Mouse (Mus musculus): ENCODE results near the gene Gna14. TPM values are rescaled to one million over a fixed set of nuclear protein-coding genes. Genes with fewer than 3 reads are reported as not detected.

The Gna14 gene
- polyA plus RNA-seq, 1 experiment: 1.9 TPM

DNA sequence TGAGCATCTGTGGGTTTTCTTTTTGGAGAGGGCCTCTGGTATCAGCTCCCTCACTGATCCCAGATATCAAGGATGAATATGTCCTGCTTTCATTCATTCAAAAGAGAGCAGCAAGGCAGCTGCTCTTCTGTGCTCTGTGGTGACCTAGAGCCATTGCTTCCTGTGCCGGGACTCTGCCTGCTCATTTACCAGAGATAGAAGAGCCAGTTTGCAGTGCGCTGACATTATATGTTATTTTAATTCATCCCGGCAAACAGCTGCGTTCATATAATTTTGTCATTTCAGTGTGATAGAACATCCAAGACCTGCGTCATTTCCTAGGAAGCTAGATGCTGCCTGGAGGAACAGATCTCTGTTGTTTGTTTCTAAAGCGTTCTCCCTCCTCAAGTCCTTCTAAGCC, 141.2 kb downstream of the Gna14 start:
- 80% methylated on average over 6 of the region's 6 CpGs for WGBS
- no peak for DNase-seq (ENCODE audit: low read depth, low spot score)

DNA sequence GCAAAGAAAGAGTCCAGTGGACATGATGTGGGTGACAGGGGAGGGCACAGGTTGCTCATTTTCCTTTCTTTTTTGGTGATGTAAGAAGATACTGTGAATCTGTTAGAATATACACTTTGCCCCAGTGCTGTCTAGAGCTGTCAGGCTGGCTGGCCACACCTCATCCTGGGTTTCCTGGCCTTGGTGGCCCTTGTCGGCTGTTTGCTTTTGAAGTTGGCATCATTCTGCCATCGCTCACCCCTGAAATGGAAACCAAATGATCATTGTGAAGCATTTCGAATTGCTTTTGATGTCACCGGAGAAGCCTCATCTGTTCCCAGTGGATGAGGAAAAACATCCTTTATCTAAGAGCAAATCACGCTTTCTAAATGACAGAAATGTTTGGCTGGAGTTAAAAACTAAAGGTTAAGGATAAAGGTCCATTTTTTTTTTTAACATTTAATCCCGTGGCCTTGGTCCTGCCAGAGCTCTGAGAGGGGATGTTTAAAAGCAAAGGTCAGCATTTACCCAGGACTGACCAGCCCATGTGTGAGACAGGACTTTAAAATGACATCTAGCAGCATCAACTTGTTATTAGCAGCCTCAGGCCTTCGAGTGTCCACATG, 144.2 kb downstream of the Gna14 start:
- 81% methylated on average over 7 of the region's 7 CpGs for WGBS
- no peak for DNase-seq (ENCODE audit: low read depth, low spot score)

DNA sequence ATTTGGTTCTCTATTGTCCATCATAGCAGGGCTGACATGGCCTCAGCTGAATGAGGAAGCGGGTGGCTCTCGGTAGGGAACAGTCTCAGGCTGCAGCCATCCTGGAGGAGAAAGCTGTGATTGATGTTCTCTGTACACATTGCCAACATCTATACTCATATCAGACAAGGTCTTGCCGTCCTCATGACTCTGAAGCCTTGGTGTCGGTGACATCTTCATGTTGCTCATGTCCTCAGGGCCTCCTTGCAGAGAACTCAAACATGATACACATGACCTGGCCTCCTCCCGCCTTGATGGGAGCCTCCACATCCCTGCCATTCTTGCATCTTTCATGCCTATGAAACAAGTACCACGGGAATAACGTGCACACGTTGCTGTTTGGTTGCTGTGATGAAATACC, 144.9 kb downstream of the Gna14 start:
- DNase-seq (ENCODE audit: low read depth, low spot score): no peak
- WGBS: 93% methylated on average over 8 of the region's 8 CpGs

DNA sequence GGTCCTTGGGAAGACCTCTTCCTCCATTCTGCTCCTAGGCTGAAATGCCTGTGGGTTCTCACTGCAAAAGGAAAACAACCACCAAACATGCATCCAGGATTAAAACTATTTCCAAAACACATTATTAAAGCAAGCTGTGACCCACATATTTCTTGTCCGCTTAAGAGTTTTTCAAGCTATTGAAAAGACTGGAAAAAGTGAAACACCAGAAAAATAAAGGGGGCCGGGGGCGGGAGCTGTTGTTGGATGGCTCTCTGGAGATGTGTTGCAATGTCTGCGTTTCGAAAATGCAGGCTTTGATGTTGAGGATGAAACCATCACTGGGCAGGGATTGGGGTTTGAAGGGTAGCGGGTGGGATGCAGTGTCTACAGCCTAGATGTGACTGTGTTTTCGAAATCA, 149.0 kb downstream of the Gna14 start:
- DNase-seq (ENCODE audit: low read depth, low spot score): no peak
- WGBS: 86% methylated on average over 7 of the region's 7 CpGs

DNA sequence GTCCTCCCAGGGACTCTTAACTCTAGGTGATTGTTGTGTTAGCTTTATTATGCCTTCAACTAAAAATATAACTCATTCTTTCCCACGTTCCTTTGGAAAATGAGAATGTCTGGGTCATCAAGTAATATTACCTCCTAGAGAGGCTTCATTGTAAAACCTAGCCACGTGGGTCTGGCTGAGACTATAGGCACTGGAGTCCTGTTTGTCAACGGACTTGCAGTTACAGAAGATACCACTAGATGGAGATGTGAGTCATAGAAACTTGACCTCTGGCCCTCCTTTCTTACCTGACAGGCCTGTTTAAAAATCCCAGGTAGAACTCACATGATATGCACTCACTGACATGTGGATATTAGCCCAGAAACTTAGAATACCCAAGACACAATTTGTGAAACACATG, 149.8 kb downstream of the Gna14 start:
- no peak for DNase-seq (ENCODE audit: low read depth, low spot score)
- WGBS: 6% methylated on average over 3 of the region's 3 CpGs

DNA sequence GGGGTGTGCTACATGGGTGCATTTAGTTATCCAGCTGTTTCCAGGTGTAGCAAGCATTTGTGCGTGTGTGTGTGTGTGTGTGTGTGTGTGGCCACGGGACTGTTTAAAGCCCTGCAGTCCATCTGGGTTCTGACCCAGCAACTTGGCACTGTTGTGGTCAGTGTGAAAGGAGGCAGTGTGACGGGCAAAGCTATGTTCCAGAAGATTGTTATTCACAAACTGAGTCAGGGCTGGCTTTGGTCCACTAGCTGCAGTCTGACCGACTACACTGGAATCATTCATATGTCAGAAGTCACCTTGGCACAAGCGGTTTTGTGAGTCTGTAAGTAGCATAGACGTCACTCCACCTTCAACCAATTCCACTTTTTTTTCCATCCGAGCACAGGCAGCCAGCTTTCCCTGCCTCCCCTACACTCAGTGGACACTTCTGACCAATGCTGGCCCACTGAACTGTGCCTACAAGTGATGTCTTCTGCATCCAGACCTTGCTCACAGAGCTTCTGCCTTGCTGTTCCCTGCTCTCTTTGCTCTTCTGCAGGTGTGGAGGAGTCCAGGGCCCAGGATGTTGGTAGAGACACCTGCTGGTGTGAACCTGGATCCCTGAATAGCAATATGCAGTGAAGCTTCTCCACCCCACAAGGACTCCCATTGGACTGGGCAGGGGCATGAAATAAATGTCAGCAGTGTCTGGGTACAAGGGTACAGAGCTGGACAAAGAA, 157.9 kb downstream of the Gna14 start:
- DNase-seq (ENCODE audit: low read depth, low spot score): no peak
- WGBS: 73% methylated on average over 7 of the region's 7 CpGs

DNA sequence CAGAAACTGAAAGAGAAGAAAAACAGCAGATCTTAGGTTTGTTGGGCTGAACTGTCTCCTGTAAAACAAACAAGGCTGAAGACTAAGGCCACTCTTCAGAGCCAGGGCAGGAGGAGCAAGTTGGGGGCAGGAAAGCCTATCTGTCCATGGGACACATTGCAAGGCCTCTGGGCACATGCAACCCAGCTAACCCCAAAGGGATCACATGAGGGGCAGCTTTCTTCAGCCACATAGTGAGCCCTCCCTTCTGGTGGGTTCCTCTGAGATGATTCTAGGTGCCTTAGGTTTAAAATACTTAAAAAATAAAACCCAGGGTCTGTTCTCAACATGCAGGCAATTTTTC, 158.4 kb downstream of the Gna14 start:
- no peak for DNase-seq (ENCODE audit: low read depth, low spot score)

DNA sequence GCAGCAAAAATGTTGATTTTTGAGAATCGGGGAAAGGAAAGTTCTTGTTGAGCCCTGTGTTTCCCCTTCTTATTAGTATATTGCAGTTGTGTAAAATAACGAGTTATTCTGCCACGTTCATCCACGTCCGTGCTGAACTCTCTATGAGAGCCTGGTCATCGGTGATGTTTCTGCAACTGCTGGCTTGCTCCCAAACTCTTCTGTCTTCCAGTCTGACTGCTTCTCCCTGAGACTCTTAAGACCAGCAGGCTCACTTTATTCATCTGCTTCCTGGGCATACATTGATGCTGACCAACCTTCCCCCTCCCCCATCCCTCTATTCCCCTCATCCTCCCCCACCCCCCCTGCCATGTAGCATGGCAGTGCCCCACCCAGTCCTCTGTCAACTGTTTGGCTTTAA, 161.7 kb downstream of the Gna14 start:
- 68% methylated on average over 6 of the region's 6 CpGs for WGBS
- DNase-seq (ENCODE audit: low read depth, low spot score): no peak

DNA sequence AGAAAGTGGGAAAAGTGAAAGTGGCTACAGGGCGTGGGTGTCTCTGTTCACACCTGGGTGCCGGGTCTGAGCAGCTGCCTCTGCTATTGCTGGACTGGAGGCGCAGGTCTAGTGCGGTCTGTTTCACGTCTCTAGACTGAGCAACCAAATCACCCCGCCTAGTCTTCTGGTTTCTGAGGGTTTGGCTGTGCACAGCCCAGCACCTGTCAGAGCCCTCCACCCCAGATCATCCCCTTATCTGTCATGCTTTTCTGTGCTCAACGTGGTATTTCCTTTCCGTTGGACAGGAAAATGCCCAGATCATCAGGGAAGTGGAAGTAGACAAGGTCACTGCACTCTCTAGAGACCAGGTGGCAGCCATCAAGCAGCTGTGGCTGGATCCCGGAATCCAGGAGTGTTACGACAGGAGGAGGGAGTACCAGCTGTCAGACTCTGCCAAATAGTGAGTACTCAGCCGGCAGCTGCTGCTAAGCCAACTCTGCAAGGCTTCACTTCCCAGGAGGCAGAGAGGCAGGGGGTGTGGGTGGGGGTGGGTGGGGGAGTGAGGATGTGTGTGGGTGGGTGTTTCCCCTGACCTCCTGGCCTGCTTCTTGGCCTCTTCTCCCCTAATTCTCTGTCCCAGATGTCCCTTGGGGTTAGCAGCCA, 163.2 kb downstream of the Gna14 start:
- DNase-seq (ENCODE audit: low read depth, low spot score): no peak
- 21% methylated on average over 11 of the region's 11 CpGs for WGBS

DNA sequence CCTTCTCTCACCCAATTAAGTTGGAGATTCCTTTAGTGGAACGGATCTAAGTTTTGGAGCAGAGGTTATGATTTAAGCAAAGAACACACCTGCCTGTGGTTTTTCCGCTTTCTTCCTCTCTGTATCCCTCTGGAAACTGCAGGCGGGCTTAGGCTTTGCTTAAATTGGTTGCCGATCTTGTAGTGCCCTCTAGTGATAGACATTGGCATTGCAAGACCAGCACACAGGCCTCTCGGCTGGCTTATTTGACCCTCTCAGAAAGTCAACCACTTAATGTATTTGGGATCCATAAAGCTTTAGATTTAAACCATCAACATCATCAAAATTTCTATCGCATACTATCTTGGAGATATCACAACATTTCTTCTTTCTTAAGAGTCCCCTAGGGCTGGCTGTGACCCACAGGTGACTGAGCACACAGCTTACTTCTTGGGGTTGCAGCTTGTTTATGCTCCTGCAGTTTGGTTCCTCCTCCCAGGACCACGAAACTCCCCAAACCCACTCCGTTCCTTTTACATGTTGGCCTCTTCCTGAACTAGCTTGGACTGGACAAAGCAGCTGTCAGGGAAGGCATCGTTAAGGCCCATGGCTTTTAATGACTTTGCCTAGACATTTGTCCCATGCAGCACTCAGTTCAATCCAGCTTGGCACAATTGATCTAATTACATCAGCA, 163.9 kb downstream of the Gna14 start:
- DNase-seq (ENCODE audit: low read depth, low spot score): peak; percentile 63
- WGBS: 14% methylated on average over 9 of the region's 9 CpGs

DNA sequence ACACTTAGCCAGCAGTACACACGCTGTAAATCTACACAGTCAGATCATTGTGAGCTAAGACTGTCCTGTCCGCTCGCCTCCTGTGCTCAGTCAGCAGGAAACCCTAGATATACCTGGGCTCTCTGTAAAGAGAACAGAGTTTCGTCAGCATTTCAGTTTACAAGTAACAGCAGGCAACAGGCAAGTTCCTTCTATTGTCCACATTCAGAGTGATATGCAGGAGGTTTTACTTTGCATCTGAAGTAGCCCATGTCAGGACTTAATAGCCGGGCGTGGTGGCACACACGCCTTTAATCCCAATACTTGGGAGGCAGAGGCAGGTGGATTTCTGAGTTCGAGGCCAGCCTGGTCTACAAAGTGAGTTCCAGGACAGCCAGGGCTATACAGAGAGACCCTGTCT, 166.5 kb downstream of the Gna14 start:
- DNase-seq (ENCODE audit: low read depth, low spot score): no peak
- WGBS: 82% methylated on average over 8 of the region's 8 CpGs

DNA sequence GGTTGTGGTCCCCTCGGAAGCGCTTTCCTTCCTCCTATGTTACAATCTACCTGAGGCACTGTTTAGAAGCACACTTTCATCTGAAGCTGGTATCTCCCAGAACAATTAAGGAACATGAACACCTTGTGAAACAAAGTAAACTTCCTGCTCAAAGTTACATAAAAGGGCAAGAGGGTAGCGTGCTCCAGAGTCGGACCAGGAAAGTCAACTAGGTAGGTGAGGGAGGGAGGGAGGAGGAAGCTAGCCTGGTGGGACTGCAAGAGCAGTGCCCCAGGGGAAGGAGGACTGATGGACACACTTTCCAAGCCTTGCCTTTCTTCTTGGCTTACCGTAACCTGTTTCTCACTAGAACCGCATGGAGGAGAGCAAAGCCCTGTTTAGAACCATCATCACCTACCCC, 172.1 kb downstream of the Gna14 start:
- no peak for DNase-seq (ENCODE audit: low read depth, low spot score)
- WGBS: 56% methylated on average over 6 of the region's 6 CpGs

DNA sequence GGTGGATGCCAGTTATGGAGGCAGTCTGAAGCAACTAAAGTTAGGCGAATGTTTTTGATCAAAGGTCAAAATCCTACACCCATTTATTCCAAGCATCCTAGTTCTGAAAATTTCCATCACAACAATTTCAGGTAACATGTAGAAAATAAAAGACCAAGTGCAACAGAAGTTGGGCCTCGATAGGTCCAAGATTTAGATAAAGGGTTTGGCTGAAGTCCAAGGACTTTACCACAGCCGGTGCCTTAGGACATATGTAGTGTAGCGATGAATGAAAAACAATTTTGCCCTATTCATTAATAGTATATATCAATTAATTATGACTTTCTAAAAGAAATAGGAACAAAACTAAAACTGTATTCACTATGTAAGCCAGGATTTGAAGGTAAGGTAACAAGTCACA, 187.6 kb downstream of the Gna14 start:
- DNase-seq (ENCODE audit: low read depth, low spot score): no peak
- 73% methylated on average over 4 of the region's 4 CpGs for WGBS

DNA sequence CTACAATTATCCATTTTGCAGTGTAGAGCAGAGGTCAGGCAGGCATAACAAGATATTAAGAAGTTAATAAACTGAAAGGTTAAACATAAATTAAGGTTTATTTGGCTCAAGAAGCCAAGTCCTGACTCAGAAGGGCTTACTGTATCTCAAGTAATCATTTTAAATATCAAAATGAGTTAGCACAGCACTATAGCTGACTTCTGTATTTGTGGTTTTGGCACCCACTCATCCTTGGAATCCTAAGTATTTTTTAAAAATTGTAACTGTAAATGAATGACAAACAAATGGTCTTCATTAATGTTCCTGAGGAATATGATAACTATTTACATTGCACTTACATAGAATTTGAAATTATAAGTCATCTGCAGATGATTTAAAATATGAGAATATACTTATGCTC, 189.4 kb downstream of the Gna14 start:
- DNase-seq (ENCODE audit: low read depth, low spot score): no peak

DNA sequence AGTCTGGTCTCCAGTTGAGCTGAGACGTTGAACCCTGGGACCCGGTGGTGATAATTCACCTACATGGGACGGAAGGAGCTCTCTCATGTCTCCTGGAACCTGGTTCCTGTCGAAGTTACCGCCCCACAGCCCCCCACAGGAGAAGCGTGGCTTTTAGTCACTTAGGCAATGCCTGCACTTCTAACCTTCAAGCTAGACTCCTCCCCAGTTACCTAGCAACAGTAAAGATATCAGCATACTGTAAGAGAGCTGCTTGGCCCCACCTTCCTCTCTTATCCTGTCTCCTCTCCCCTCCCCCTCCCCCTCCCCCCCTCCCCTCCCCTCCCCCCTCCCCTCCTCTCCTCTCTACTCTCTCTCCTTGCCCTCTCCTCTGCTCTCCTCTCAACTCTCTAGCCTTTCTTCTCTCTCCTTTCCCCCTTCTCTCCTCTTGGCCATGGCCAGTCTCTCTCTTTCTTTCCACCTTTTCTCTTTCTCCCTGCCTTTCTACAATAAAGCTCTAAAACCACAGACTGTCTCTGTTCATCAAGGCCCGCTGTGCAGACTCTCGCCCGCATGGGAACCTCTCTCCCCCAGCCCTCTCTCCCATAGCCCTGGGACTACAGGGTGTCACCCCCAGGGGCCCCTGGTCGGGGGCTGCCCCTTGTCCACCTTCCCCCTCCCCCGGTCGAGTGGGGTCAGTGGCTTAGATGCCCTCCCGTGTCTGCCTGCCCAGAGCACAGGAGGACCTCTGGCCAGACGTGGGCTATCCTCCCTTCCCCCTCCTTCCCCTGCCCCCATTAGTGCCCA, 190.2 kb downstream of the Gna14 start:
- no peak for DNase-seq (ENCODE audit: low read depth, low spot score)
- WGBS: 59% methylated on average over 14 of the region's 14 CpGs

Data from large intestine, adult 2 months (tissue).